Mouse (Mus musculus): ENCODE measurements around the gene Ccl22. TPM values are rescaled to one million over a fixed set of nuclear protein-coding genes. Genes with fewer than 3 reads are reported as not detected.

Gene Ccl22
- polyA plus RNA-seq, 1 experiment from 2014 or later: not detected

- Histone ChIP-seq H3K36me3 (no peaks in the 10 kb centered on the region), H3K4me2 (no peak overlapping the region), H3K9ac (no peak overlapping the region), H3K27me3 (no peaks in the 10 kb centered on the region), H3K9me3 (no peaks in the 10 kb centered on the region), H3K4me3 (no peak overlapping the region), H3K27ac (replicated peaks) (no peak overlapping the region), H3K4me1 (replicated peaks) (no peaks in the 10 kb centered on the region)
- 90% methylated on average over 3 of the region's 3 CpGs for WGBS
- ATAC-seq (ENCODE audit: low FRiP score, low read depth): no peak
Observed at GRCm38 (mm10) chr8:94740591-94740990, 4.8 kb upstream of the Ccl22 start.

- Histone ChIP-seq H3K4me3 (no peak overlapping the region), H3K27ac (replicated peaks) (no peak overlapping the region), H3K36me3 (no peaks in the 10 kb centered on the region), H3K4me1 (replicated peaks) (no peaks in the 10 kb centered on the region), H3K9me3 (no peaks in the 10 kb centered on the region), H3K27me3 (no peaks in the 10 kb centered on the region), H3K4me2 (no peak overlapping the region), H3K9ac (no peak overlapping the region)
- no peak for ATAC-seq (ENCODE audit: low FRiP score, low read depth)
- 97% methylated on average over 4 of the region's 4 CpGs for WGBS
Observed at GRCm38 (mm10) chr8:94741726-94742125, 3.7 kb upstream of the Ccl22 start.

GRCm38 (mm10) chr8:94744484-94744883, 906 bp upstream of the Ccl22 start:
- Histone ChIP-seq H3K36me3 (no peaks in the 10 kb centered on the region), H3K4me2 (no peak overlapping the region), H3K4me1 (replicated peaks) (no peaks in the 10 kb centered on the region), H3K9ac (no peak overlapping the region), H3K4me3 (no peak overlapping the region), H3K27ac (replicated peaks) (no peak overlapping the region), H3K27me3 (no peaks in the 10 kb centered on the region), H3K9me3 (no peaks in the 10 kb centered on the region)
- 94% methylated on average over 5 of the region's 5 CpGs for WGBS
- ATAC-seq (ENCODE audit: low FRiP score, low read depth): no peak

- no peak overlapping the region for H3K4me3 ChIP-seq
- H3K4me2 ChIP-seq: no peak overlapping the region
- 87% methylated on average over 9 of the region's 9 CpGs for WGBS
- H3K27ac ChIP-seq (replicated peaks): no peak overlapping the region
- H3K27me3 ChIP-seq: no peaks in the 10 kb centered on the region
- H3K4me1 ChIP-seq (replicated peaks): no peaks in the 10 kb centered on the region
- ATAC-seq (ENCODE audit: low FRiP score, low read depth): no peak
- H3K9ac ChIP-seq: no peak overlapping the region
- no peaks in the 10 kb centered on the region for H3K36me3 ChIP-seq
- no peaks in the 10 kb centered on the region for H3K9me3 ChIP-seq
Observed at GRCm38 (mm10) chr8:94744972-94745371, 418 bp upstream of the Ccl22 start.

DNA sequence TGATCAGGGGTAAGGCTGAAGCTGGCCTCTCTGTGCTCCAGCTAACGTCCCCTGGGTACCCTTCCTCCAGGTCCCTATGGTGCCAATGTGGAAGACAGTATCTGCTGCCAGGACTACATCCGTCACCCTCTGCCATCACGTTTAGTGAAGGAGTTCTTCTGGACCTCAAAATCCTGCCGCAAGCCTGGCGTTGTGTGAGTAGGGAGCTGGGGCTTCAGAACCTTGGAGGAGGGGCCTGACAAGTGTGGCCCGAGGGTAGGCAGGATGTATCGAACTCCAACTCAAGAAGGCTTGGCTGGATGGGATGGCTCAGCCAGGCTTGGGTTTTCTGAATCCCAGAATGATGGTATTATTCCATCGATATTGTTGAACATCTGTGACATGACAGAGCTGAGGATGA, 1.4 kb downstream of the Ccl22 start:
- 90% methylated on average over 8 of the region's 8 CpGs for WGBS
- H3K4me2 ChIP-seq: no peak overlapping the region
- no peak overlapping the region for H3K27ac ChIP-seq (replicated peaks)
- H3K9me3 ChIP-seq: no peaks in the 10 kb centered on the region
- H3K36me3 ChIP-seq: no peaks in the 10 kb centered on the region
- H3K27me3 ChIP-seq: no peaks in the 10 kb centered on the region
- no peaks in the 10 kb centered on the region for H3K4me1 ChIP-seq (replicated peaks)
- no peak overlapping the region for H3K9ac ChIP-seq
- no peak overlapping the region for H3K4me3 ChIP-seq
- no peak for ATAC-seq (ENCODE audit: low FRiP score, low read depth)

- Histone ChIP-seq H3K4me3 (no peak overlapping the region), H3K27me3 (no peaks in the 10 kb centered on the region), H3K36me3 (no peaks in the 10 kb centered on the region), H3K4me2 (no peak overlapping the region), H3K9ac (no peak overlapping the region), H3K9me3 (no peaks in the 10 kb centered on the region), H3K4me1 (replicated peaks) (no peaks in the 10 kb centered on the region), H3K27ac (replicated peaks) (no peak overlapping the region)
- WGBS: 67% methylated on average over 4 of the region's 4 CpGs
- no peak for ATAC-seq (ENCODE audit: low FRiP score, low read depth)
Observed at GRCm38 (mm10) chr8:94748363-94748762, 3.0 kb downstream of the Ccl22 start.

GRCm38 (mm10) chr8:94749942-94750341, 4.6 kb downstream of the Ccl22 start:
- ATAC-seq (ENCODE audit: low FRiP score, low read depth): no peak

GRCm38 (mm10) chr8:94751023-94751849, 5.8 kb downstream of the Ccl22 start:
- no peak overlapping the region for H3K27ac ChIP-seq (replicated peaks)
- no peaks in the 10 kb centered on the region for H3K4me1 ChIP-seq (replicated peaks)
- no peak overlapping the region for H3K9ac ChIP-seq
- WGBS: 82% methylated on average over 10 of the region's 10 CpGs
- H3K36me3 ChIP-seq: no peaks in the 10 kb centered on the region
- ATAC-seq (ENCODE audit: low FRiP score, low read depth): no peak
- no peak overlapping the region for H3K4me2 ChIP-seq
- no peak overlapping the region for H3K4me3 ChIP-seq
- H3K9me3 ChIP-seq: no peaks in the 10 kb centered on the region
- no peaks in the 10 kb centered on the region for H3K27me3 ChIP-seq

More at GRCm38 (mm10) chr8:94749942-94750341, 4.6 kb downstream of the Ccl22 start:
- Histone ChIP-seq H3K4me3 (no peak overlapping the region), H3K27me3 (no peaks in the 10 kb centered on the region), H3K27ac (replicated peaks) (no peak overlapping the region), H3K4me1 (replicated peaks) (no peaks in the 10 kb centered on the region), H3K4me2 (no peak overlapping the region), H3K36me3 (no peaks in the 10 kb centered on the region), H3K9ac (no peak overlapping the region), H3K9me3 (no peaks in the 10 kb centered on the region)
- 77% methylated on average over 3 of the region's 3 CpGs for WGBS

- H3K36me3 ChIP-seq: no peaks in the 10 kb centered on the region
- H3K9me3 ChIP-seq: no peaks in the 10 kb centered on the region
- no peak overlapping the region for H3K27ac ChIP-seq (replicated peaks)
- no peaks in the 10 kb centered on the region for H3K27me3 ChIP-seq
- 89% methylated on average over 2 of the region's 2 CpGs for WGBS
- no peaks in the 10 kb centered on the region for H3K4me1 ChIP-seq (replicated peaks)
- H3K4me2 ChIP-seq: no peak overlapping the region
- no peak overlapping the region for H3K4me3 ChIP-seq
- no peak for ATAC-seq (ENCODE audit: low FRiP score, low read depth)
- H3K9ac ChIP-seq: no peak overlapping the region
Observed at GRCm38 (mm10) chr8:94754006-94754405, 8.6 kb downstream of the Ccl22 start.

DNA sequence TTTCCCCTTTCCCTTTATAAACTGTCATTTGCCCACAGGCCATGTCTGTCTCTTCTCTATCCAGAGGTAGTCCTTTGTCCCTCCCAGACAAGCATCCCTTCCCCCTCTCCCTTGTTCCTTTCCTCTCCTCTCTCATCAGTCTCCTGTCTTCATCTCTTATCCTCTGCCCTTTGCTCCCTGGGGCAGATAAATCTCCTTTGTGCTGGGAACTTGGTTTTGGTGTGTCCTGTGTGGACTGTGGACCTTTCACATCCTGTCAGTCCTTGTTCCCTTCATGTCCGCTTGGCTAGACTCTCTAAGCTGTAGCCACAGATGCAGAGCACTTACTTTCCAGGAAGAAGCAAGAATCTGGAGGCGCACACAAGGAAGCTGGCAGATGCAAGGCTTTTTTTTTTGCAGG, 9.1 kb downstream of the Ccl22 start:
- H3K9me3 ChIP-seq: no peaks in the 10 kb centered on the region
- H3K4me2 ChIP-seq: no peak overlapping the region
- no peak for ATAC-seq (ENCODE audit: low FRiP score, low read depth)
- no peaks in the 10 kb centered on the region for H3K4me1 ChIP-seq (replicated peaks)
- H3K27ac ChIP-seq (replicated peaks): no peak overlapping the region
- no peak overlapping the region for H3K9ac ChIP-seq
- no peaks in the 10 kb centered on the region for H3K27me3 ChIP-seq
- H3K36me3 ChIP-seq: no peaks in the 10 kb centered on the region
- no peak overlapping the region for H3K4me3 ChIP-seq
- 77% methylated on average over 2 of the region's 2 CpGs for WGBS

GRCm38 (mm10) chr8:94767035-94767434, 21.6 kb downstream of the Ccl22 start:
- no peak for ATAC-seq (ENCODE audit: low FRiP score, low read depth)
- Histone ChIP-seq H3K9me3 (no peaks in the 10 kb centered on the region), H3K4me2 (no peak overlapping the region), H3K4me1 (replicated peaks) (peaks cover 13% of the 10 kb centered on the region), H3K36me3 (no peaks in the 10 kb centered on the region), H3K27me3 (no peaks in the 10 kb centered on the region), H3K4me3 (no peak overlapping the region), H3K9ac (no peak overlapping the region), H3K27ac (replicated peaks) (no peak overlapping the region)
- WGBS: 79% methylated on average over 9 of the region's 9 CpGs

GRCm38 (mm10) chr8:94770945-94771344, 25.6 kb downstream of the Ccl22 start:
- no peak overlapping the region for H3K4me3 ChIP-seq
- H3K9me3 ChIP-seq: no peaks in the 10 kb centered on the region
- H3K4me1 ChIP-seq (replicated peaks): peaks cover 38% of the 10 kb centered on the region
- no peaks in the 10 kb centered on the region for H3K36me3 ChIP-seq
- H3K27ac ChIP-seq (replicated peaks): no peak overlapping the region
- H3K9ac ChIP-seq: no peak overlapping the region
- H3K27me3 ChIP-seq: no peaks in the 10 kb centered on the region
- no peak for ATAC-seq (ENCODE audit: low FRiP score, low read depth)
- 38% methylated on average over 6 of the region's 6 CpGs for WGBS
- peak overlapping the region; percentile 68; the same call in 1 of the 2 replicates for H3K4me2 ChIP-seq

Data from hindbrain, embryonic 15.5 days (tissue).